Mouse (Mus musculus) G1E (cell line): Measurements from ENCODE around the gene Clrn1.

Source experiments
- CTCF ChIP-seq: IDR thresholded peaks from 2 replicates; pipeline ENCODE4 v1.5.1; 2012; ENCODE audit warnings: low read depth, low read length, inconsistent platforms, mixed read lengths
- GATA1 ChIP-seq: IDR thresholded peaks from 2 replicates; pipeline ENCODE4 v1.6.1; 2012; ENCODE audit warnings: borderline replicate concordance, low read length, inconsistent platforms, mixed read lengths
- GATA2 ChIP-seq: IDR thresholded peaks from 2 replicates; pipeline ENCODE4 v1.6.1; 2012; ENCODE audit warnings: low read depth, low read length, inconsistent platforms, borderline replicate concordance
- POLR2AphosphoS5 ChIP-seq: IDR thresholded peaks from 2 replicates; pipeline ENCODE4 v1.6.1; 2012; ENCODE audit warnings: low read depth, low read length, inconsistent platforms; ENCODE audit not compliant: insufficient replicate concordance
- TAL1 ChIP-seq: conservative IDR thresholded peaks from 2 replicates; pipeline ENCODE4 v1.6.1; 2012; ENCODE audit warnings: low read depth, low read length, inconsistent platforms, mixed read lengths

- TF ChIP-seq CTCF (no peak), GATA1 (no peak), TAL1 (no peak), GATA2 (no peak), POLR2AphosphoS5 (no peak)
Observed at GRCm38 (mm10) chr3:58902051-58902758, 17.1 kb upstream of the Clrn1 start.
